Mouse (Mus musculus) heart, postnatal 0 days (tissue): ENCODE data around the gene Slf2.

Experiments used
- CTCF ChIP-seq: IDR thresholded peaks from 2 replicates; pipeline ENCODE4 v1.5.1; 2016; ENCODE audit warnings: antibody characterized with exemption, control low read depth, low read depth
- EP300 ChIP-seq: IDR thresholded peaks from 2 replicates; pipeline ENCODE4 v1.6.1; 2016; ENCODE audit warnings: antibody characterized with exemption, low read depth

DNA sequence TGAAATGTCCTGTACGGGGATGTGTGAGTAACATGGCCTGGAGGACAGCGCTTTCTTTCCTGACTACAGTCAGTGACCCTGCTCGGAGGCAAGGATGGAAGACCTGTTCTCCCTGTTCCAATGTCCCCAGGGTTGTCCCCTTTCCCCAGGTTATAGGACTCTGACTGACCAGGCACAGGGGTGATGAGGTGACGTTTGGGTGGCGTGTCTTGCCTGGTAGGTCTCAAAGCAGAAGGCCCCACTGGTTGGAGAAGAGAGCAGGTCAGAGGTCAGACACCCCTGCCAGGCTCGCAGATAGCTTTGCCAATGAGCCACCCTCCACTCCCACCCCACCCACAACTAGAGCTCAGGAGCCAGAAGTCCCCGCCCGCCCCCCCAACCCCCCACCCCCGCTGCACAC lies 98.6 kb downstream of the Slf2 start:
- no peak for TF ChIP-seq CTCF
- TF ChIP-seq EP300, result no peak
